Mouse (Mus musculus): ENCODE measurements at regions not wholly inside any gene's neighbourhood (a gene's known extent, or its start where the extent isn't known, plus 50 kb on each side); places are given as distances from the start of the nearest gene placed in this dataset.
A peak's percentile ranks its signal among the peaks of the same experiment; 100 is the strongest.

DNA sequence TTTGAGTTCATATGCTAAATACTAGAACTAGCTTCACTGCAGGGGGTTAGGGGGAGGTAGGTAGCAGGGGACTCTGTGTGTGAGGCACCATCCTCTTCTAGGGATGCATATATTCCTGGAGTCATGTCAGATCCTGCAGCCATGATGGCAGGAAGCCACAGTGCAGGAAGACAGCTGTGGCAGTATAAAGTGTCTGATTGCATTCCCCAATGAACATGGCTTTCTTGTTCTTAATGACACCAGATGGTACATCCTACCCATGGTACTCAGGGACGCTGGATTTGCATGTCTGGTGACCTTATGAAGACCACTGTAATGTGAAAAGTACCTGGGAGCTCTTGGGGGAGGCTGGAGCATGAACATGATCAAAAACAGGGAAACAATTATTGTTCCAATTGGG is 1380.5 kb upstream of the Map3k7 start:
- no peak for DNase-seq

DNA sequence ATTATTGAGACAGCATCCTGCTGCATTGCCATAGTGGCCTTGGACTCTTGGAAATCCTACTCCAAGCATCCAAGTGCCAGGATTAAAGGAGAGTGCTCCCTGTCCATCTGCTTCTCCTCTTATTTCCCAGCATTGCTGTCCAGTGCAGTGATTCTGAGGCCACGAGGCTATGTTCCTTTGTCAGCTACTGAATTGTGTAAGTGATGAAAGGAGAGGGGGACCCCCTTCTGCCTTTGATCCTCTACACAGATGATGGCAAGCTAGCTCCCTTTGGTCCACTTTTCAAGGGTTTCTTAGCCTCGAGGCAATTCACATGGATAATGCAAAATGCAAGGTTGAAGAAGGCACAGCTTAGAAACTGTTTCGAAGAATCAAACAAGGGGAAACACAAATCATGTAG is 1355.0 kb upstream of the Map3k7 start:
- no peak for DNase-seq

GRCm38 (mm10) chr4:30609795-30610194 is 1354.1 kb upstream of the Map3k7 start:
- DNase-seq: no peak

- peak; percentile 18 for DNase-seq
Observed at GRCm38 (mm10) chr4:30610454-30610853, 1353.4 kb upstream of the Map3k7 start.

All from adrenal gland, postnatal 14 days (tissue).